Mouse (Mus musculus) skeletal muscle tissue, adult 2 months (tissue): ENCODE data around the gene Aasdh.

Experiments used
- DNase-seq: peaks from one replicate; pipeline ENCODE4 v3.0.0-alpha.2; 2012; ENCODE audit warnings: low read depth, low spot score

The Aasdh gene

GRCm38 (mm10) chr5:76843448-76843847, 61.9 kb downstream of the Aasdh start:
- peak; percentile 34 for DNase-seq

DNA sequence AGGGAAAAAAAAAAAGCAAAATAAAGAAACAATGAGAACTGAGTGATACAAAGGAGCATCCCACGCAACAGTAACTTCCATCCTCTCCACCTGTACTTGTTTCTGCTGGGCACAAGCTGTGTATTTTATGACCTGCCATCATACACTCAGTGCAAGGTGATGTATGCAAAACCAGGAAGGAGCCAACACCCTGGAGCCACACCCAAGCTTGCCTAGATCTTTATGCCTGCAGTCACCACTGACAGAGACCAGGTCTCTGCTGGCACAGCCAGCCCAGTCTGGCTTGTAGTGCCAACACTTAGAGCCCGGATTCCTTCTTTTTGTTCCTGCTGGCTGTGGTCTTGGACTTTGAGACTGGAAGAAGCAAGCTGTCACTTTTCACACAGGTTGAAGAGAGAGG, 63.5 kb downstream of the Aasdh start:
- no peak for DNase-seq

- DNase-seq = no peak
Observed at GRCm38 (mm10) chr5:76839786-76840185, 65.5 kb downstream of the Aasdh start.

- no peak for DNase-seq
Observed at GRCm38 (mm10) chr5:76837018-76837417, 68.3 kb downstream of the Aasdh start.

GRCm38 (mm10) chr5:76832529-76833210, 72.6 kb downstream of the Aasdh start:
- no peak for DNase-seq

- no peak for DNase-seq
Observed at GRCm38 (mm10) chr5:76828527-76829240, 76.6 kb downstream of the Aasdh start.
